Mouse (Mus musculus) urinary bladder, postnatal 0 days (tissue): ENCODE data around the gene Olfr1226. TPM values are rescaled to one million over a fixed set of nuclear protein-coding genes. Genes with fewer than 3 reads are reported as not detected.

ENCODE experiments used
- polyA plus RNA-seq: library from polyadenylated mRNA; unstranded; fragments of >200 nt; fragmentation: Nextera tagmentation; extraction: Ambion mirVana; gene quantifications from 2 replicates; pipeline ENCODE4 v1.2.1, GENCODE M21; 2015

The Olfr1226 gene
- not detected in 2 replicates for polyA plus RNA-seq

DNA sequence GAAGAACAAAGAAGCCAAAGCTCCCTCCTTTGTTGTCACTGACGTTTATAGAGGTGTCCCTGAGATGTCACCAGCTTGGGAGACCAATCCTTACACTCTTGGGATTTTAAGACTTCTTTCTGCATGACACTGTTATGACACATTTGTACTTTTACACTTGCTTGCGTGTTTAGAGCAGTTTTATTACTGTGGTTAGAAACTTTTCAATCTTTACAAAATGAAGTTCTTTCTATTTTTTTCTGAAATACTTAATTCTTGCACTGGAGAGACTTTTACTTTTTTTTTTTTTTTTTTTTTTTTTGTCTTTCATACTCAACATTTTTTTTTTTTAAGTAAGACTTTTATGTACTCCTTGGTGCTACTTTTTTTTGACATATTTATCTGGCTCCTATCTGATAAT is at the start of gene Olfr1226:
TSS of gene Olfr1226 (minus strand) at position 101 of the 400 bp plus-strand sequence.

DNA sequence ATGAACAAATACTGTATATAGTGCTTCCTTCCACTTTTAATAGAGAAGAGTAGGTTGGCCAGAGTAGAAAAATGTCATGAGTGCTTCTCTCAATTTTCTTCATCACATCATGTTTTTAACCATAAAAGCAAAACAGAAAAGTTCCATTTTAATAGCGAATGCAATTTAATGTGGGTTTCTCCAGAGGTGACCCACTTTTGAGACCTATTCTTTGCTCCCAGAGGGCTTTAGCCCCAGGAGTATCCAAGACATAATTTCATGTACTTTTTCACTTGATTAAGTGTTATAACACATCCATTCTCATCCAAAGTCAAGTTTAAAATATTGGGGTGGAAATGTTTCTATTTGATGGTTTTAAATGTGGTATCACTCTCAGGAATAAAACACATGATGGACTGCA is 25.3 kb downstream of the Olfr1226 start, which contains the start of gene Olfr1225:
TSS of gene Olfr1225 (minus strand) at position 101 of the 400 bp plus-strand sequence.

GRCm38 (mm10) chr2:89163991-89164390 is 35.9 kb downstream of the Olfr1226 start, which contains the start of gene Olfr1224-ps1:
Gene Olfr1224-ps1 (minus strand): TSS chr2:89164091.

DNA sequence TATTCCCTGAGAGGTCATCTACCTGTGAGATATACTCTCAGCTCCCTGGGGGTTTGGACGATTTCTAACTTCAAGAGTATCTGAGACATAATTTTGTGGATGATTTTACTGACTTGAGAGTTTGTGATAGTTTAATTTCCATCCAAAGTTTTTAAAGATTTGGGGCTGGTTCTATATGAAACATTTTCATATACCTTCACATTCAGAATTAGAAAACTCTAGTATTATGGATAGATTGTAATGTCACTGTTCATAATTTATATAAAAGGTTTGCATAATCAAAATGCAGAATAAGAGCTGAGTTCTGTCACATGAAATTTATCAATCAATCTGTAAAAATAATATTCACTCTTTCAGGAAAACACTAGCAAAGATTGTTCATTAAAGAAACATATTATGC is 48.4 kb downstream of the Olfr1226 start, which contains the start of gene Olfr1223:
TSS of gene Olfr1223 (minus strand) at position 101 of the 400 bp plus-strand sequence.

Other genes starting within 250 kb of the Olfr1226 start
- not detected in 2 replicates for gene Olfr1212, start 246.1 kb downstream of the Olfr1226 start, polyA plus RNA-seq
- gene Gm13762, start 219.8 kb downstream of the Olfr1226 start, polyA plus RNA-seq = not detected in 2 replicates
- not detected in 2 replicates for gene Olfr1214, start 207.4 kb downstream of the Olfr1226 start, polyA plus RNA-seq
- gene Olfr1215, start 193.1 kb downstream of the Olfr1226 start, polyA plus RNA-seq = not detected in 2 replicates
- gene Olfr1216, start 181.7 kb downstream of the Olfr1226 start, polyA plus RNA-seq = not detected in 2 replicates
- gene Olfr1217, start 168.0 kb downstream of the Olfr1226 start, polyA plus RNA-seq = not detected in 2 replicates
- not detected in 2 replicates for gene Olfr1218, start 138.9 kb downstream of the Olfr1226 start, polyA plus RNA-seq
- not detected in 2 replicates for gene Olfr1219, start 116.5 kb downstream of the Olfr1226 start, polyA plus RNA-seq
- not detected in 2 replicates for gene Olfr1220, start 93.2 kb downstream of the Olfr1226 start, polyA plus RNA-seq
- not detected in 2 replicates for gene Olfr1221, start 82.8 kb downstream of the Olfr1226 start, polyA plus RNA-seq
- gene Olfr1222, start 67.0 kb downstream of the Olfr1226 start, polyA plus RNA-seq = not detected in 2 replicates
- not detected in 2 replicates for gene Olfr1223, start 48.5 kb downstream of the Olfr1226 start, polyA plus RNA-seq
- not detected in 2 replicates for gene Olfr1224-ps1, start 36.0 kb downstream of the Olfr1226 start, polyA plus RNA-seq
- gene Olfr1225, start 25.4 kb downstream of the Olfr1226 start, polyA plus RNA-seq = not detected in 2 replicates
- gene Olfr1228, start 54.0 kb upstream of the Olfr1226 start, polyA plus RNA-seq = not detected in 2 replicates
- not detected in 2 replicates for gene Olfr1229, start 88.0 kb upstream of the Olfr1226 start, polyA plus RNA-seq
- not detected in 2 replicates for gene Olfr1230, start 97.2 kb upstream of the Olfr1226 start, polyA plus RNA-seq
- not detected in 2 replicates for gene Olfr1231, start 107.0 kb upstream of the Olfr1226 start, polyA plus RNA-seq
- not detected in 2 replicates for gene Olfr1232, start 129.6 kb upstream of the Olfr1226 start, polyA plus RNA-seq
- gene Olfr1233, start 142.3 kb upstream of the Olfr1226 start, polyA plus RNA-seq = not detected in 2 replicates
- not detected in 2 replicates for gene Olfr1234, start 164.8 kb upstream of the Olfr1226 start, polyA plus RNA-seq
- not detected in 2 replicates for gene Olfr1238, start 209.6 kb upstream of the Olfr1226 start, polyA plus RNA-seq
- not detected in 2 replicates for gene Olfr1239, start 220.4 kb upstream of the Olfr1226 start, polyA plus RNA-seq
- not detected in 2 replicates for gene Olfr1240, start 243.0 kb upstream of the Olfr1226 start, polyA plus RNA-seq